Mouse (Mus musculus) embryonic facial prominence, embryonic 14.5 days (tissue): ENCODE measurements around the gene Brsk1. TPM values are rescaled to one million over a fixed set of nuclear protein-coding genes. Genes with fewer than 3 reads are reported as not detected.
A peak's percentile ranks its signal among the peaks of the same experiment; 100 is the strongest.

Experiments
- ATAC-seq: fragments of 200-750 bp; cut with Nextera tagmentation; 2 replicates; pipeline ENCODE4 v1.8.0; 2017; ENCODE audit warnings: low read depth, moderate number of reproducible peaks, moderate TSS enrichment
- DNase-seq: peaks from one replicate; pipeline ENCODE4 v3.0.0-alpha.2; 2015; ENCODE audit warnings: low spot score
- H3K27ac ChIP-seq: fragments of 300-500 bp; sonication (generic); replicated peaks from 2 replicates; pipeline ENCODE4 v1.5.1; 2014; ENCODE audit warnings: low read depth, mild to moderate bottlenecking, low read length, moderate library complexity
- H3K27me3 ChIP-seq: fragments of 300-500 bp; sonication (generic); replicated peaks from 2 replicates; pipeline ENCODE4 v1.6.1; 2014; ENCODE audit warnings: low read length; ENCODE audit not compliant: control insufficient read depth, insufficient read depth
- H3K36me3 ChIP-seq: fragments of 300-500 bp; sonication (generic); 2 replicates; pipeline ENCODE4 v1.6.1; 2014; ENCODE audit warnings: low read length, mixed read lengths; ENCODE audit not compliant: control insufficient read depth, insufficient read depth
- H3K4me1 ChIP-seq: fragments of 300-500 bp; sonication (generic); 2 replicates; pipeline ENCODE4 v1.6.1; 2014; ENCODE audit warnings: antibody characterized with exemption, low read length; ENCODE audit not compliant: control insufficient read depth, insufficient read depth
- H3K4me2 ChIP-seq: fragments of 300-500 bp; sonication (generic); 2 replicates; pipeline ENCODE4 v1.6.1; 2014; ENCODE audit warnings: low read depth, mild to moderate bottlenecking, low read length, moderate library complexity, mixed read lengths
- H3K4me3 ChIP-seq: fragments of 300-500 bp; sonication (generic); 2 replicates; pipeline ENCODE4 v1.5.1; 2014; ENCODE audit warnings: low read depth, mild to moderate bottlenecking, low read length
- H3K9ac ChIP-seq: fragments of 300-500 bp; sonication (generic); 2 replicates; pipeline ENCODE4 v1.6.1; 2014; ENCODE audit warnings: low read depth, mild to moderate bottlenecking, low read length, moderate library complexity, mixed read lengths
- H3K9me3 ChIP-seq: fragments of 300-500 bp; sonication (generic); 2 replicates; pipeline ENCODE4 v1.6.1; 2016; ENCODE audit warnings: low read length; ENCODE audit not compliant: control insufficient read depth
- WGBS: fragments of 180-500 bp; shearing (Covaris S2); extraction: QIAGEN DNeasy Blood & Tissue Kit; methylation state at CpG from one replicate; pipeline ENCODE4 v1.1.7; 2014; 5-methylcytosine and 5-hydroxymethylcytosine counted together
- polyA plus RNA-seq: library from polyadenylated mRNA; unstranded; fragments of >200 nt; fragmentation: Nextera tagmentation; extraction: Ambion mirVana; gene quantifications from 2 replicates; pipeline ENCODE4 v1.2.1, GENCODE M21; 2014

The Brsk1 gene
- polyA plus RNA-seq, 1 experiment from 2014 or later, result 1.6 TPM

- Histone ChIP-seq H3K36me3 (no peaks in the 10 kb centered on the region), H3K9ac (no peak overlapping the region), H3K4me3 (no peak overlapping the region), H3K27me3 (no peaks in the 10 kb centered on the region), H3K9me3 (no peaks in the 10 kb centered on the region), H3K27ac (no peak overlapping the region), H3K4me2 (no peak overlapping the region), H3K4me1 (no peaks in the 10 kb centered on the region)
- no peak for ATAC-seq
- 83% methylated on average over 5 of the region's 5 CpGs for WGBS
- no peak for DNase-seq
These were observed 40.7 kb downstream of the Brsk1 start for GRCm38 (mm10) chr7:4731090-4731489.

DNA sequence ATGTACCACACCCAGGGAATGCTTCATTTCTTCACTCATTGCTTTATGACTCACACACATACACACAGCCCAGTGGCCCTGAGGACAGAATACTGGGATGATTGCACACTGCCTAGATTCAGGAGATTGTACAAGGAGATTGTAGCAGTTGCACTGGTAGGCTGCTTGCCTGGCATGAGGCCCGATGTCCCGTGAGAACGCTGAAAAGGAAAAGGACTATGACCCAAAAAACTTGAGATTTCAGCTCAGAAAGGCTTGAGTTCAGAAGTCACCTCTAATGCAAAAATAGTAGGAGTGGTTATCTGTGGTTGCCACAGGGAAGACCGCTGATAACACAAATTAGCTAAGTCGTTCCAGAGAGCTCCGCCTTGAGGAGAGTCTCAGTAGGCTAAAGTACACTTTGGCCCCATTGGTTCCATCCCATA lies 42.6 kb downstream of the Brsk1 start:
- Histone ChIP-seq H3K9ac (no peak overlapping the region), H3K4me3 (no peak overlapping the region), H3K4me2 (no peak overlapping the region), H3K4me1 (no peaks in the 10 kb centered on the region), H3K27me3 (no peaks in the 10 kb centered on the region), H3K27ac (no peak overlapping the region), H3K9me3 (no peaks in the 10 kb centered on the region), H3K36me3 (no peaks in the 10 kb centered on the region)
- ATAC-seq, result no peak
- DNase-seq, result no peak
- 60% methylated on average over 6 of the region's 6 CpGs for WGBS

DNA sequence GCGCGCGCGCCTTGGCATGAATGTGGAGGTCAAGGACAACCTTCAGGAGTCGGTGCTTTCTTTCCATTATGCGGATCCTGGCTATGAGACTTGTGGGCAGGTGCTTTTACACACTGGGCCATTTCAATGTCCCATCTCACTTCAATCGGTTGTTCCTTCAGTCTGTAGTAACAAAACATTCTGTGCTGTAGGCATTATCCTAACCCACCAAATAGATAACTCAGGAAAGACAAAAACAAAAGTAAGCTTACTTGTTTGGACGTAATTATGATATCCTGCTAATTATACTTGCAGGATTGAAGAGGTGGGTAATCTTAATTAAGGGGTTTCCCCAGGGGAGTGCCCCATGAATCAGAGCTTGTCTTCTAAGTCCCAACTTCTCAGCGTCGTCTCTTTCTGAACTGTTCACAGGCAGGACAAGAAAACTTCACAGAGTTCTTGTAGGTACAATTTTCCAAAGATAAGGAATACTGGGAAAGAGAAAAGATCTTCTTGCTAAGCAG lies 48.7 kb downstream of the Brsk1 start:
- H3K4me2 ChIP-seq, result peak overlapping the region; percentile 60
- H3K27me3 ChIP-seq, result no peaks in the 10 kb centered on the region
- H3K4me1 ChIP-seq, result peaks cover 18% of the 10 kb centered on the region
- ATAC-seq (no peak), DNase-seq (no peak)
- peak overlapping the region; percentile 37 for H3K4me3 ChIP-seq
- 49% methylated on average over 10 of the region's 10 CpGs for WGBS
- peak overlapping the region; percentile 82 for H3K27ac ChIP-seq
- H3K9ac ChIP-seq, result peak overlapping the region; percentile 8; the same call in 1 of the 2 replicates
- no peaks in the 10 kb centered on the region for H3K9me3 ChIP-seq
- H3K36me3 ChIP-seq, result peaks cover 23% of the 10 kb centered on the region

DNA sequence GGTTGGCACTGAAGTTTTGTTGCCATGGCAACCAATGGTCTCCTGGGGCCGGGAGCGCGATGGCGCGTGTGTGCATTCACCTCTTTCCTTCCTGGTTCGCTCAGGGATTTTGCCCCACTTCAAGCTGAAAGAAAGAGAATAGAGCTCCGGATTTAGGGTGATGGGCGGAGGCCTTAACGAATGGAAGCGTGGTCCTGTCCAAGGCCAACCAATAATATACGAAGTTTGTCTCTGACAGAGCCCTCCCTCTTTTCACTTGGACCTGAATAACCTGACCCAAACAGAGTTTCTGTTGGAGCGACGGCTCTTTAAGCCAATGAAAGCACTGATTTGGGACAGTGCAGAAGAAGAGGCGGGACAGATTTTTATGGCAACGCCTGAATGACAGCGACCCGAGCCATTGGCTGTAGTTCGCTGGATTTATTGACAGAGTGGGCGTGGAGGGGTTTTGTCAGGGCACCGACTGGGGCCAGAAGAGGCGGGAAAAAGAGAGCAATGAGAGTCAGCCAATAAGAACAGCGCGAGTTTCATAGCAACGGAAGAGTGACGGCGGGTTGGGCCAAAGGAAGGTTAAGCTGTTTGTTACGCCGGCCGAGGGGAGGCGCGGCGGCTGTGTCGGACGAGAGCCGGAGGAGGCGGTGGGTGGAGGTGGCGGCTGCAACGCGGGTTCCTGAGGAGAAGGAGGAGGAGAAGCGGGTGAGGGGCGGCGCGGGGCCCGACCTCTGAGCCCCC lies 49.3 kb downstream of the Brsk1 start, which contains the start of gene Kmt5c:
Gene Kmt5c (plus strand): TSS at position 572 of the 732 bp plus-strand sequence.
- WGBS, result under 1% methylated on average over 26 of the region's 44 CpGs
- Histone ChIP-seq H3K9ac (peak within 1 kb of the TSS; percentile 87), H3K4me2 (peak within 1 kb of the TSS; percentile 74), H3K4me3 (peak within 1 kb of the TSS; percentile 78), H3K27me3 (no peaks in the 10 kb centered on the region), H3K27ac (peak within 1 kb of the TSS; percentile 88), H3K4me1 (peaks cover 18% of the 10 kb centered on the region), H3K9me3 (no peaks in the 10 kb centered on the region), H3K36me3 (peaks cover 29% of the 10 kb centered on the region)
- DNase-seq, result peak; percentile 100
- peak; percentile 97 for ATAC-seq

DNA sequence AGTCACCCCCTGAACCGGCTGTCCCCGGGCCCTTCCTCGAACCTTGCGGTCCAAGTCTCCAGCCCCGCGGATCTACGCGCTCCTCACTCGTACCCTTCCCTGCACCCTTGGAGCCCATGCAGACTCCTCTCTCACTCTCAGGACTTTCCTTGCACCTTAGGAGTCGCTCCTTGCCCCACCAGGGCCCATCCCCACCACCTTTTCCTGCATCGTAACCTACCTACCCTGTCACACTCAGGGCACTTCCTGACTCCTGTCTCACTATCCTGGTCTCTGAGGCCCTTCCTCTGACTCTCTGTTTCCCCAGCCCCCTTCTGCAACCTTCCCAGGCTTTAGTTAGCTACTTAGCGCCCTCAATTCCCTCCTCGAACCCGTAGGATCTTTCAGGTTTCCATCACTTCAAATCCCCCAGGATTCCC lies 49.9 kb downstream of the Brsk1 start:
- Histone ChIP-seq H3K4me3 (peak overlapping the region; percentile 78), H3K27ac (peak overlapping the region; percentile 88), H3K9me3 (no peaks in the 10 kb centered on the region), H3K27me3 (no peaks in the 10 kb centered on the region), H3K4me2 (peak overlapping the region; percentile 74), H3K36me3 (peaks cover 29% of the 10 kb centered on the region), H3K9ac (peak overlapping the region; percentile 87), H3K4me1 (peaks cover 18% of the 10 kb centered on the region)
- DNase-seq, result no peak
- peak; percentile 4 for ATAC-seq
- 4% methylated on average over 14 of the region's 14 CpGs for WGBS

- WGBS, result 7% methylated on average over 4 of the region's 4 CpGs
- Histone ChIP-seq H3K4me1 (peaks cover 18% of the 10 kb centered on the region), H3K9ac (peak overlapping the region; percentile 87), H3K27me3 (no peaks in the 10 kb centered on the region), H3K4me3 (peak overlapping the region; percentile 78), H3K27ac (peak overlapping the region; percentile 88), H3K36me3 (peaks cover 38% of the 10 kb centered on the region), H3K4me2 (peak overlapping the region; percentile 74), H3K9me3 (no peaks in the 10 kb centered on the region)
- ATAC-seq, result no peak
- peak; percentile 42 for DNase-seq
These were observed 50.7 kb downstream of the Brsk1 start for GRCm38 (mm10) chr7:4741151-4741550.

GRCm38 (mm10) chr7:4741672-4742481 lies 51.5 kb downstream of the Brsk1 start:
- H3K4me3 ChIP-seq, result peak overlapping the region; percentile 78
- ATAC-seq (no peak), DNase-seq (no peak)
- H3K36me3 ChIP-seq, result peaks cover 45% of the 10 kb centered on the region
- WGBS, result 89% methylated on average over 21 of the region's 21 CpGs
- peaks cover 18% of the 10 kb centered on the region for H3K4me1 ChIP-seq
- no peaks in the 10 kb centered on the region for H3K27me3 ChIP-seq
- peak overlapping the region; percentile 74 for H3K4me2 ChIP-seq
- peak overlapping the region; percentile 87 for H3K9ac ChIP-seq
- no peak overlapping the region for H3K27ac ChIP-seq
- no peaks in the 10 kb centered on the region for H3K9me3 ChIP-seq

DNA sequence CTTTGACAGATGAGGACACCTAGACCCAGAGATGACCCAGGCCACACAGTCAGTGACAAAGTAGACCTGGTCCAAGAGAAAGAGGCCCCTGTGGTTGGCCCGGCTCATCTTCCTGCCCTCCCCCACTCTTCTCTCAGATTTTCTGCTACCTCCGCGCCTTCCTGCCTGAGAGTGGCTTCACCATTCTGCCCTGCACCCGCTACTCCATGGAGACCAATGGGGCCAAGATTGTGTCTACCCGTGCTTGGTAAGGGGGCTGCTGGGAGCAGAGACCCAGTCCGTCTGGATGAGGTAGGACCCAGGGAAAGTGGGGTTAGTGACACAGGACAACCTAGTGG lies 52.0 kb downstream of the Brsk1 start:
- peak overlapping the region; percentile 40; the same call in 1 of the 2 replicates for H3K9ac ChIP-seq
- peaks cover 18% of the 10 kb centered on the region for H3K4me1 ChIP-seq
- 86% methylated on average over 6 of the region's 6 CpGs for WGBS
- H3K27me3 ChIP-seq, result no peaks in the 10 kb centered on the region
- H3K36me3 ChIP-seq, result peaks cover 48% of the 10 kb centered on the region
- H3K9me3 ChIP-seq, result no peaks in the 10 kb centered on the region
- no peak overlapping the region for H3K4me2 ChIP-seq
- no peak overlapping the region for H3K27ac ChIP-seq
- H3K4me3 ChIP-seq, result no peak overlapping the region
- ATAC-seq (no peak), DNase-seq (no peak)
